Mouse (Mus musculus): ENCODE results near the gene Tsc22d3.

DNA sequence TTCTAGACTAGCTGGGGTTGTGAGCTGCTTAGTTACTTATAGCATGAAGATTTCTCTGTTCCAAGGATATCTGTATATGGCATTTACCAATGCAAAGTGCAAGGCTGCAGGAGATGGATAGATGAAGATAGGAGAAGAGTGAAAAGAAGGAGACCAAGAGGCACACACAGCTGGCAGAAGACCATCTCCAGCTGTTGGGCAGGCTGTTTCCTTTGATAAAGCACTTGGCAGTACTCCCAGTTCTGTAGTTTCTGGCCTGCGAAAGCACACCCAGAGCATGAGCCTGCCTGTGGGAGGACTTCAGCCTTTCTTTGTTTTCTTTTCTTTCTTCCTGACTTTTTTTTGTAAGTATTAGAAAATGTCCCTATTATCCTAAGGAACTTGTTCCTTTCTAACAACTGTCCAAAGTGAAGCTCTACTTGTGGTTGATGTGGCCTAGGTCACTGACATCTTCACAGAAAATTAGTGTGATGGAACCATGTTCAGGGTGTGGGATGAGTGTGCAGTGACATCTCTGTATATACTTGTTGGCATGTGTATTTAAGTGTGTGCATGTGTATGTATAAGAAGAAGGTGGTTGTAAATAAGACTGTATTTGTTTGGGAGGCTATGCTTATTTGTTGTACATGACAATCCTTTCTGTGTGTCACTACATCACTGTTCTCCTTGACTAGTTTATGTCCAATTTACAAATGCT lies 32.6 kb downstream of the Tsc22d3 start:
- TF ChIP-seq EP300 (IDR thresholded peaks at IDR 0.05; ENCODE audit: insufficient read depth, low read depth, low read length) (peak; percentile 73; the same call in 1 of the 2 replicates), CTCF (IDR thresholded peaks at IDR 0.05) (no peak)
